Mouse (Mus musculus) bone marrow, adult 2 months (tissue): ENCODE results near the gene Rxfp3.

Experiments used
- CTCF ChIP-seq: fragments of 200-500 bp; IDR thresholded peaks from 2 replicates; pipeline ENCODE4 v1.5.1; 2011; ENCODE audit warnings: low read length, control low read depth; ENCODE audit not compliant: control insufficient read depth, insufficient read depth
- POLR2A ChIP-seq: fragments of 200-500 bp; IDR thresholded peaks from 2 replicates; pipeline ENCODE4 v1.6.1; 2011; ENCODE audit warnings: low read depth, mild to moderate bottlenecking, control low read depth, low read length, borderline replicate concordance; ENCODE audit not compliant: control insufficient read depth

- TF ChIP-seq POLR2A (no peak), CTCF (no peak)
Observed at GRCm38 (mm10) chr15:11083678-11084077, 45.9 kb upstream of the Rxfp3 start.
